Mouse (Mus musculus): Measurements from ENCODE around the gene Idnk. TPM values are rescaled to one million over a fixed set of nuclear protein-coding genes. Genes with fewer than 3 reads are reported as not detected.

Gene Idnk
- total RNA-seq, 2 experiments from 2014 or later, result 8.0 to 10.8 TPM

DNA sequence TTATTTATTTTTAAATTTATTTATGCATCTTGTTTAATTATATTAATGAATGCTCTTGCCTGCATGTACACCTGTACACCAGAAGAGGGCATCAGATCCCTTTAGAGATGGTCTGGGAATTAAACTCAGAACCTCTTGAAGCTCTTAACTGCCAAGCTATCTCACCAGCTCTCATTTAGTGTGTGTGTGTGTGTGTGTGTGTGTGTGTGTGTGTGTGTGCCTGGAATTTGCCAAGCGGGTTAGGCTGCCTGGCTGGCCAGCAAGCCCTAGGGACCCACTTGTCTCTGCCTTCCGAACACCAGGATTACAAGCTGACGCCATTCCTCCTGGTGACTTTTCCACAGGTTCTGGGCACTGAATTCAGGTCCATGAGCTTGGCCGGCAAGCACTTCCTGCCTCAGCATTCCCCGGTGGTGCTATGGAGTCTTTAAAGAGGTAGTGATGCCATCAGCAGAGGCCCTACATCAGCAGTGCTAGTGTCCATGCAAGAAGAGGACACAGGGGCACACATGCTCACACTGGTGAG is 8.4 kb upstream of the Idnk start:
- peak; percentile 69 for TF ChIP-seq CTCF (IDR thresholded peaks at IDR 0.05)
- Histone ChIP-seq H3K27ac (no peak overlapping the region), H3K4me3 (peak overlapping the region; percentile 58)
- no peak for DNase-seq
- intact Hi-C loops (cut with DNase I), result no loop called here

DNA sequence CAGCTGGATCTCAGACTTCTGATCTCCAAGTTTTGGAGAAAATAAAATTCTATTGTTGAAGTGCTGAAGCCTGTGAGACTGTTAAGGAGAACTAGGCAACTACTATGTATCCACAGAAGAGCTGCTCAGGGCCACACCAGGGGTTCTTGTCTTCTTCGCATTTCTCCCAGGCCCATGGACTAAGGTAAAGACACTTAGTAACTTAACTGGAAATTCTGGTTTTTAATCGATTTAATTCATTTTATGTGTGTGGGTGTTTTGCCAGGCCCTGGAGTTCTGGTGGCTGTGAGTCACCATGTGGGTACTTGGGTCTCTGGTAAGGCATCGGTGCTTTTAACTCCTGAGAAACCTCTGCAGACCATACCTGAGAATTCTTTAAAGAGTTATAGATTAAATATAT is 7.8 kb upstream of the Idnk start:
- TF ChIP-seq CTCF (IDR thresholded peaks at IDR 0.05), result no peak
- no peak overlapping the region for H3K27ac ChIP-seq
- intact Hi-C loops (cut with DNase I), result loop anchor here (10.0 kb wide), 1 partner anchor 235 kb away; the partner anchor contains the start of gene 2210016F16Rik
- H3K4me3 ChIP-seq, result no peak overlapping the region
- no peak for DNase-seq

DNA sequence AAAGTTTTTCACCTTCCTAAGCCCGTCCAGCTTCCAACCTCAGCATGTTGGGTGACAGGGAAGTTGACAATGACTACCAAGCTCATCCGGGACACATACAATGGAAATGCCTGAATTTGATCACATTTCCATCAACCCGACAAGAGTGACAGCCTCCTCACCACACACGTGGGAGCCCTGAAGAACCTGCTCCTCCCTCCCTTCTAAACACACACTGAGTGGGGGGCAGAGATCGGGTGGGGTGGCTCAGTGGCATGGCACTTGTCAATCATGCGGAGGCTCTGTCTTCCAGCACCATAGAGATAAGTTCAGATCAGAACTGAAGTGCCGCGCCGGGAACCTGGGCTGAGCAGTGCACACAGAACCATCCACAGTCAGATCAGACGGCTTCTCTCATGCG is 7.0 kb upstream of the Idnk start:
- H3K4me3 ChIP-seq, result no peak overlapping the region
- intact Hi-C loops (cut with DNase I), result loop anchor here (10.0 kb wide), 1 partner anchor 234 kb away; the partner anchor contains the start of gene 2210016F16Rik
- DNase-seq, result no peak
- no peak for TF ChIP-seq CTCF (IDR thresholded peaks at IDR 0.05)
- no peak overlapping the region for H3K27ac ChIP-seq

DNA sequence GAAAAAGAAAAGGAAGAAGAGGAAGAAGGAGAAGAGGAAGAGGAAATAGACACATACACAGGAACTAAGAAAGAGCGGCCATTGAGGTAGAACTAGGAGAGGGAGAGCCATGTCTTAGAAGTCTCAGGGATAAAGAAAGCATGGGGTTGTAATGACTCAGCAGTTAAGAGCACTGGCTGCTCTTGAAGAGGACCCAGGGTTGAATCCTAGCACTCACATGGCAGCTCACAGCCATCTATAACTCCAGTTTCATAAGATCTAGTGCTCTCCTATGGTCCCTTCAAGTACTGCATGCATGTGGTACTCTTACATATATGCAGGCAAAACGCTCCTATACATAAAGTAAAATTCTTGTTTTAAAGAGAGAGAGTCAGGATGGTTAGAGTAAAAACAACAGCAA is 1.4 kb upstream of the Idnk start:
- no peak overlapping the region for H3K4me3 ChIP-seq

DNA sequence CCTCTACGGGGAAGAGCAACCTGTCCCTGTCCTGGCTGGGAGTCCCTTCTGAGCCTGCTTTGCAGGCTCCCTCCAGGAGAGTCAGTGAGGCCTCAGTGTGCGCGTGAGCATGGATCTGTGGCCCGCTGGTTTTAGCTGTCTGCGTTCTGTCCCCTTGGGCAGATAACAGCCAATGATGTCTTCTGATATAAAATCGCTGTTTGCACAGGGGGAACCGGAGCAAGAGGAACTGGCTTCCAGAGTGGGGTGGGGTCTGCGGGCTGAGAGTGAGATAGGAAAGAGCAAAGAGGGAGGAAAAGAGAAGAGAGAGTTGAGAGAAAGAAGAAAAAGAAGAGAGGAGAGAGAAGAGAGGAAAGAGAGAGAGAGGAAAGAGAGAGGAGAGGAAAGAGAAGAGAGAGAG is 413 bp upstream of the Idnk start:
- Histone ChIP-seq H3K27ac (peak overlapping the region; percentile 89), H3K4me3 (peak overlapping the region; percentile 90)
- intact Hi-C loops (cut with DNase I), result loop anchor here (2.0 to 10.0 kb wide), 4 partner anchors 28 to 385 kb away; partner anchors contain the start of genes 2210016F16Rik and Hnrnpa0
- DNase-seq, result no peak
- no peak for TF ChIP-seq CTCF (IDR thresholded peaks at IDR 0.05)

More for the DNA sequence above, 1.4 kb upstream of the Idnk start:
- intact Hi-C loops (cut with DNase I), result loop anchor here (2.0 to 10.0 kb wide), 4 partner anchors 27 to 386 kb away; partner anchors contain the start of genes 2210016F16Rik and Hnrnpa0
- no peak for DNase-seq
- no peak overlapping the region for H3K27ac ChIP-seq
- peak; percentile 14; the same call in 1 of the 2 replicates for TF ChIP-seq CTCF (IDR thresholded peaks at IDR 0.05)

DNA sequence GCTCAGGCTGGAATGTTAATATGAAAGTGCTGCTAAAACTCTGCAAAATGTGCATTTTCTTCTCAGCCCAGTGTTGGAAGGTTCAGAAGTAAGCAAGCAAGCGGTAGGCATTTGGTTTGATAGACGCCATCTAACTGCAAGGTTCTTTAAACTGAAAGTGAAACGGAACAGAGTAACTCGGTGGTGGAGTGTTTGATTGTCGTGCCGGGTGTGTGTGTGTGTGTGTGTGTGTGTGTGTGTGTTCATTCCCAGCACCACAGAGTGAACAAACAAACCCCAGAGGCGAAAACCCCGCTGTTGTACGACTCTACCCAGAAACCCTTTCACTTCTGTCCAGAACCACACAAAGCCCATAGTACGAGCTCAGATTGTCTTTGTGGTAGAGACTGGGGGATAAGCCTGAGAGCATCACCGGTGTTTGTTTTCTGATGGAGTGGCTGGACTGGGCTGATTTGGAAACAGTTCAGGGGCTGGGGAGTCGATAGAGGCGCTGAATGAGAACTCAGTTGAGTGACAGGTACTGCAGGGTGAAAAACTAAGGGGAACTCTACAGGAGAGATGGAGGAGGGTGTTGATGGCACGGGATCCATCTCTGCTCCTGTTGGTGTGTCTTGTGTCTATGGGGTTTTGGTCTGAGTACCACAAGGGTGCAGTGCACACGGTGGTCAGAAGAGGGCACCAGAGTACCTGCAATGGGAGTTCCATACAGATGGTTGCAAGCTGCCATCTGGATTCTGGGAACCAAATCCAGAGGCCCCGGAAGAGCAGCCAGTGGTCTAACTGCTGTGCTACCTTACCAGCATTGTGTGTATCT is 857 bp downstream of the Idnk start:
- no peak; the same call in 1 of the 2 replicates for TF ChIP-seq CTCF (IDR thresholded peaks at IDR 0.05)
- intact Hi-C loops (cut with DNase I), result loop anchor here (2.0 to 10.0 kb wide), 4 partner anchors 74 to 384 kb away; partner anchors contain the start of gene 2210016F16Rik
- DNase-seq, result peak; percentile 88
- peak overlapping the region; percentile 90 for H3K4me3 ChIP-seq
- H3K27ac ChIP-seq, result peak overlapping the region; percentile 89

DNA sequence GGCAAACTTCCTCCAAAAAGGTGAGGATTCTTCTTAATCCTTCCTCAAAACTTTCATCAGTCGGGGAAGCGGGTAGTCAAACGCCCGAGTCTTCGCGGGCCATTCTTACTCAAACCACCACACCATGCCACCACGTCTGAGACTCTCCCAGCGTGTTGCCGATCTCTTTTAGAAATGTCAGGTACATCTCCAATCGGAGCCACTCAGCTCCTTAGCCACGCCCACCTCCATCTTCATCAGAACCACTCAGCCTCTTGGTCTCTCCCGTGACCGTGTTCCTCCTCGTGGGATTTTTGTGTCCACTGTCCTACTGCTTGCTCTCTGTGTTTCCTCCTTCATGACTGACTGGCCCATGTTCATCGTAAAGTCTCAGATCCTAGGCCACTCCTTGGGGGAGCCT is 3.3 kb downstream of the Idnk start:
- Histone ChIP-seq H3K4me3 (no peak overlapping the region), H3K27ac (no peak overlapping the region)
- intact Hi-C loops (cut with DNase I), result no loop called here

DNA sequence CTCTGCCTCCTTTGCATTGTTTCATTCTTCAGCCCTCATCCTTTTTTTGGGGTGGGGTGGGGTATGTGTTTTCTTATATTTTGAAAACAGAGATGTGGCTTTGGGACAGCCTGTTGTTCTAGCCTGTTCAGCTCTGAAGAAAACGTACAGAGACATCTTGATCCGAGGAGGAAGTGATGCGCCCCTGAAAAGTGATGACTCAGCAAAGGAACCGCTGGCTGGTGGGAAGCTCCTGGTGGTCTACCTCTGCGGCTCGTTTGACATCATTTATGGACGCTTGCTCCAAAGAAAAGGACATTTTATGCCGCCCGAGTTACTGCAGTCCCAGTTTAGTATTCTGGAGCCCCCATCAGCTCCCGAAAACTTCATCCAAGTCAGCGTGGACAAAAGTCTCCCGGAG is 5.9 kb downstream of the Idnk start:
- no peak overlapping the region for H3K27ac ChIP-seq
- intact Hi-C loops (cut with DNase I), result no loop called here
- TF ChIP-seq CTCF (IDR thresholded peaks at IDR 0.05), result no peak
- no peak for DNase-seq
- H3K4me3 ChIP-seq, result no peak overlapping the region

More for the DNA sequence above, 3.3 kb downstream of the Idnk start:
- DNase-seq, result no peak
- no peak for TF ChIP-seq CTCF (IDR thresholded peaks at IDR 0.05)

DNA sequence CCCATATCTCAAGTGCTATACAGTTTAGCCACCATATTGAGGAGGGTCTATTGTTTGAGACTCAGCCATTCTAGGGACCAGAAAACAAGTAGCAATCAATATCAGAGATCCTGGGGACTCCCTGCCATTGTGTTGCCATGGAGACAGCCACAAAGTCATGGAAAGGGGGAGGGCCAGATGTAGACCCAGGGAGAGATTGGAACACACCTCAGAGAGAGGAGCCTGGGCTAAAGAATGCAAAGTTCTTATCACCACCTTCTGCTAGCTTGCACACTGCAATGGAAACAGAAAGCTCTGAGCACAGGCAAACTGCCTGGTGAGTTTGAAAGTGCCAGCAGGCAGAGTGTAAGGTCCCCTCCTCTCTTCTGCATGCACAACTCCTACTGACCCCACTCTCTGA is 10.7 kb downstream of the Idnk start:
- DNase-seq, result no peak
- no peak for TF ChIP-seq CTCF (IDR thresholded peaks at IDR 0.05)
- Histone ChIP-seq H3K27ac (no peak overlapping the region), H3K4me3 (no peak overlapping the region)
- intact Hi-C loops (cut with DNase I), result no loop called here

DNA sequence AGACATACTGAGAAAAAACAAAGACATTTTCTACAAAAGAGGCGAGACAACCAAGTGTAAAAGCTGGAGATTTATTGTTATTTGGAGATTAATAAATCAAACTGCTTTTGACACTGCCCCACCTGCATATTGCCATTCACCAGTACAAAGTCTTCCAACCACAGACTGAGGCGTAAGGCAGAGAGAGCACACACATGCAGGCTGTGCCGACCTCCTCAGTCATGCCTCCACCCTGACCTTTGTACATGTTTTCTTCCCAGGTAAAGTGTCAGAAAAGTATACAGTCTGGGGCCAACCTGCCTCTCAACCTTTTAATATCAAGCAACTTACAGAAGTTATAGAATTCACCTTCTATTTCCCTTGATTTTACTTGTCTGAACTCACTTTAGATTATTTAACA is 18.7 kb downstream of the Idnk start:
- no peak overlapping the region for H3K27ac ChIP-seq
- DNase-seq, result no peak
- intact Hi-C loops (cut with DNase I), result no loop called here
- H3K4me3 ChIP-seq, result no peak overlapping the region
- TF ChIP-seq CTCF (IDR thresholded peaks at IDR 0.05), result no peak

DNA sequence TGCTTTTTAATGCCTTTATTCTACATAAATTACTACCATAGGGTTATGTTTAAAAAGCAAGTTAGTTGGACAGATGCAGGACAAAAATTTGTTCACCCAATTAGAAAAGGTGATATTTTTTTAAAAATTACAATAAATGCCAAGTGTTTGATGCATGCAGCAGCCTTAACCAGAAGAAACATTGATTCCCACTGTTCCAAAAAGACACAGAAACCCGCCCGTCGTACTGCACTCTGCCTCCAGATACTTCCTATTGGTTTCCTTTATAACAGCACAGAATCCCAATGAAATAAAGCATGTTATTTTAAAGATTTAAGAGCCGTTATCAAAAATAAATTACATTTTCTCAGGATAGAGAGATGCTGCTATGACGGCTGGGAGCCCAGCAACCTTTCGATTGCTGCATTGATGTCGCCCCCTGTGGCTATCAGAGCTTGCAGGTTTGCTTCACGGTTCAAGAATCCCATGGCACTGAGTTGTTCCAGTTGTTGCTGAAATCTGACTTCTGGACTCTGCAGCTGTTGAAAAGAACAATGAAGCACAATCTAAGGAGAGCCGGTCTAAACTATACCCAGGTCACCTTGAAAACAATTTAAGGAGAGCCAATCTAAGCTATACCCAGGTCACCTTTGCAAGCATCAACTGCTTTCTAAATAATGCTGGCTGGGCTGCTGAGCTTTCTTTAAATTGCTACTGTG is 20.2 kb downstream of the Idnk start:
- no peak; the same call in 1 of the 2 replicates for TF ChIP-seq CTCF (IDR thresholded peaks at IDR 0.05)
- DNase-seq, result peak; percentile 94
- no peak overlapping the region for H3K4me3 ChIP-seq
- intact Hi-C loops (cut with DNase I), result no loop called here
- H3K27ac ChIP-seq, result peak overlapping the region; percentile 0; the same call in 1 of the 2 replicates

DNA sequence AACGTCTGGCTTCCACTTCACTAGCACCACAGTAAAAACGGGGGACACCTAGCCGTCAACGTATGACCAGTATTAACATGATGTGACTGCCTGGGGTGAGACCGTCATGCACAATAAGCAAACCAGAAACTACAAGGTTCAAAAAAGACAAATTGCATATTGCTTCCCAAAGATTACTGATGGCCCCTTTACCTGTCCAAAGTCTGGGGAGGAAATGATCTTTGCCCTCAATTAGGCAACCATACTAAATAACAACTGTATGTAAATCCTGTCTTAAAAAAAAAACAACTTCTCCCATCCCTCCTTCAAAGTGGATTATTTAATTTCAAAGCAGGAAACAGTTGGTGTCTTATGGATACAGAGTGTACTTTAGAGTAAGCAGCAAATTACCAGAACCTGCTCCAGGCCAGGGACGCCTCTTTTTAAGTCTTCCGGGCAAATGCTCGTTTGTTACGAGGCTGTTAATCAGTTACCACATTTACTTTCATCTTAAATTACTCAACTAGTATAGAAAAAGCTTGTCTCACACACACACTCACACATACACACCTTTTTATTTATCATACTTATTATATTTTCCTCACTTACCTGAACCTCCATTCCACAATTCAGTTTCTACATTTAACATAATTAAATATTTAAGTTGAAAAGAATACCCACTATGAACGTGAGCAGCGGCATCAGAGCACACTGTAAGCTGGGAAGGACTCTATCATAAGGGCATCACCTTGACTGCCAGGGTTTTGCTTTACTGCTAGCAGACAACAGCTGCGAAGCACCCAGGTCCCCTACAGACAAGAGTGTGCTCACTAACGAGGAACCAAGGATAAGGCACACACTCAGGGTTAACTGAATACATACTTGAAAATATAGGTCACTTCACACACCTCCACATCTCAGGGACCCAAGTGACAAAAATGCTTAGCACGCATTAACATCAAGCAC is 24.4 kb downstream of the Idnk start:
- DNase-seq, result no peak
- Histone ChIP-seq H3K4me3 (no peak overlapping the region), H3K27ac (no peak overlapping the region)
- intact Hi-C loops (cut with DNase I), result no loop called here
- no peak for TF ChIP-seq CTCF (IDR thresholded peaks at IDR 0.05)
